In genomic region chr4:84634751-84635150, GRCm38 (mm10) we compare ENCODE assay signal across 17 mouse cellular contexts. TPM values are rescaled to one million over a fixed set of nuclear protein-coding genes. Genes with fewer than 3 reads are reported as not detected.
DNase-seq lines count a peak whose midpoint lies in the region; ATAC-seq and TF ChIP-seq lines count a peak whose summit lies in the region.
"Had no signal": no experiment of that assay in that cellular context is flagged by ENCODE, and none has a peak within 500 bp of the region (broad histone marks: within the 10 kb centered on the region; RNA-seq: fewer than 3 reads in every experiment).

No protein-coding gene starts in this region.

- no peak overlapping the region for H3K9ac ChIP-seq in hindbrain, embryonic 16.5 days (ENCODE audit: low read depth, low read length)
- no peak overlapping the region for H3K9ac ChIP-seq in midbrain, embryonic 14.5 days (replicated peaks; ENCODE audit: low read length)
- H3K9ac ChIP-seq: liver, embryonic 14.5 days; neural tube, embryonic 13.5 days had no signal

- no peaks in the 10 kb centered on the region for H3K9me3 ChIP-seq in hindbrain, embryonic 10.5 days
- no peaks in the 10 kb centered on the region for H3K9me3 ChIP-seq in hindbrain, embryonic 16.5 days (ENCODE audit: control insufficient read depth, low read length)
- no peaks in the 10 kb centered on the region for H3K9me3 ChIP-seq in midbrain, embryonic 14.5 days (ENCODE audit: control insufficient read depth, low read length)
- H3K9me3 ChIP-seq: neural tube, embryonic 13.5 days had no signal

- H3K27me3 ChIP-seq in hindbrain, embryonic 10.5 days (ENCODE audit: insufficient read depth, poor library complexity, severe bottlenecking), result peaks cover 65% of the 10 kb centered on the region
- H3K27me3 ChIP-seq in hindbrain, embryonic 16.5 days (replicated peaks; ENCODE audit: control insufficient read depth, insufficient read depth, low read length), result peaks cover 3% of the 10 kb centered on the region; the same call in 1 of the 2 replicates
- H3K27me3 ChIP-seq in midbrain, embryonic 14.5 days (ENCODE audit: control insufficient read depth, insufficient read depth, low read length), result peaks cover 12% of the 10 kb centered on the region
- H3K27me3 ChIP-seq: neural tube, embryonic 13.5 days had no signal

- H3K27ac ChIP-seq in hindbrain, embryonic 10.5 days, result peak overlapping the region; percentile 59
- H3K27ac ChIP-seq in hindbrain, embryonic 16.5 days (ENCODE audit: low read depth, low read length), result no peak overlapping the region
- peak overlapping the region; percentile 93 for H3K27ac ChIP-seq in embryonic fibroblast, embryonic 13.5 days (ENCODE audit: insufficient read depth, low read length)
- no peak overlapping the region for H3K27ac ChIP-seq in midbrain, embryonic 14.5 days (replicated peaks; ENCODE audit: low read depth, low read length)
- H3K27ac ChIP-seq: liver, embryonic 14.5 days; neural tube, embryonic 13.5 days had no signal

- H3K4me2 ChIP-seq in hindbrain, embryonic 16.5 days (ENCODE audit: low read length), result no peak overlapping the region
- H3K4me2 ChIP-seq in midbrain, embryonic 14.5 days (ENCODE audit: low read length), result no peak overlapping the region
- H3K4me2 ChIP-seq: neural tube, embryonic 13.5 days had no signal

- no peak for TF ChIP-seq POLR2A in brain, embryonic 14.5 days (IDR thresholded peaks at IDR 0.05; ENCODE audit: borderline replicate concordance, extremely low read depth, insufficient read depth, insufficient read length, poor library complexity, severe bottlenecking)
- no peak for TF ChIP-seq POLR2A in embryonic fibroblast, embryonic 13.5 days (IDR thresholded peaks at IDR 0.05; ENCODE audit: low read depth, low read length)

- no peaks in the 10 kb centered on the region for H3K36me3 ChIP-seq in hindbrain, embryonic 10.5 days
- no peaks in the 10 kb centered on the region for H3K36me3 ChIP-seq in hindbrain, embryonic 16.5 days (ENCODE audit: control insufficient read depth, insufficient read depth, low read length)
- no peaks in the 10 kb centered on the region for H3K36me3 ChIP-seq in midbrain, embryonic 14.5 days (ENCODE audit: control insufficient read depth, insufficient read depth, low read length)
- H3K36me3 ChIP-seq: neural tube, embryonic 13.5 days had no signal

- no peak overlapping the region for H3K4me3 ChIP-seq in hindbrain, embryonic 10.5 days
- no peak overlapping the region for H3K4me3 ChIP-seq in hindbrain, embryonic 16.5 days (ENCODE audit: low read length)
- H3K4me3 ChIP-seq in embryonic fibroblast, embryonic 13.5 days (ENCODE audit: insufficient read depth, low read length), result no peak overlapping the region
- no peak overlapping the region for H3K4me3 ChIP-seq in midbrain, embryonic 14.5 days (replicated peaks; ENCODE audit: low read depth, low read length)
- H3K4me3 ChIP-seq: neural tube, embryonic 13.5 days had no signal

- TF ChIP-seq CTCF in brain, embryonic 14.5 days (IDR thresholded peaks at IDR 0.05; ENCODE audit: borderline replicate concordance, extremely low read depth, insufficient read depth, insufficient read length), result no peak
- no peak for TF ChIP-seq CTCF in embryonic fibroblast, embryonic 13.5 days (IDR thresholded peaks at IDR 0.05; ENCODE audit: borderline replicate concordance, insufficient read depth, low read length)

- 32% methylated on average over 4 of the region's 4 CpGs for WGBS in hindbrain, embryonic 10.5 days
- WGBS in hindbrain, embryonic 16.5 days, result 43% methylated on average over 4 of the region's 4 CpGs
- 23% methylated on average over 4 of the region's 4 CpGs for WGBS in midbrain, embryonic 14.5 days

- H3K4me1 ChIP-seq in hindbrain, embryonic 10.5 days (replicated peaks), result peaks cover 53% of the 10 kb centered on the region
- peaks cover 6% of the 10 kb centered on the region for H3K4me1 ChIP-seq in hindbrain, embryonic 16.5 days (ENCODE audit: control insufficient read depth, insufficient read depth, low read depth, low read length)
- peaks cover 29% of the 10 kb centered on the region for H3K4me1 ChIP-seq in embryonic fibroblast, embryonic 13.5 days (ENCODE audit: control insufficient read depth, insufficient read depth, low read length)
- H3K4me1 ChIP-seq in midbrain, embryonic 14.5 days (ENCODE audit: control insufficient read depth, insufficient read depth, low read length), result 0 out of 2 replicates have a peak, but pooled peaks cover 7% of the 10 kb centered on the region

- ATAC-seq in hindbrain, embryonic 16.5 days, result no peak
- no peak for ATAC-seq in midbrain, embryonic 14.5 days (ENCODE audit: low FRiP score, low TSS enrichment)

- DNase-seq in hindbrain, embryonic 10.5 days (ENCODE audit: low spot score), result no peak
- DNase-seq in brain, embryonic 14.5 days (ENCODE audit: low read depth), result peak; percentile 16
- peak; percentile 17 for DNase-seq in midbrain, embryonic 14.5 days
- no peak for DNase-seq in urinary bladder, postnatal 25 days (ENCODE audit: low spot score)
- no peak for DNase-seq in B cell, adult 2 months
- DNase-seq in heart, adult 8-10 months (ENCODE audit: low spot score), result no peak
- DNase-seq: cerebellum, adult 18-20 months; heart, adult 11 months; heart, postnatal 36 days; kidney, adult 2 months; retina, postnatal 1 day; thymus, adult 2 months had no signal

RNA-seq across cellular contexts. Expression of gene Bnc2, which starts 40.3 kb away (rescaled TPM):
- polyA plus RNA-seq in hindbrain, embryonic 10.5 days (2016; fragmentation: Nextera tagmentation; extraction: Ambion mirVana), result 5.2 and 8.1 TPM in 2 replicates
- polyA plus RNA-seq in hindbrain, embryonic 16.5 days (2015; fragmentation: Nextera tagmentation; extraction: Ambion mirVana), result 7.0 and 11.9 TPM in 2 replicates
- polyA plus RNA-seq in brain, embryonic 14.5 days (2012; rRNA removed), result 9.8 and 15.2 TPM in 2 replicates
- polyA plus RNA-seq in embryonic fibroblast, embryonic 13.5 days (2011; ENCODE audit: insufficient read length, low read depth, missing spikeins), result 31.7 and 48.4 TPM in 2 replicates
- polyA plus RNA-seq in midbrain, embryonic 14.5 days (2014; fragmentation: Nextera tagmentation; extraction: Ambion mirVana), result 29.9 and 34.6 TPM in 2 replicates
- 1 to 10 TPM; 5.2 to 6.7 (median 5.5) TPM for total RNA-seq in heart, adult 8-10 months (2022)
- total RNA-seq: megakaryocyte-erythroid progenitor cell, adult 5-6 weeks had no signal

Comparison
In these comparisons a context has a peak if more than half of its experiments do, and no peak if none do; other contexts are left out.
1. H3K27ac ChIP-seq: peak in hindbrain, embryonic 10.5 days (single experiment) and embryonic fibroblast, embryonic 13.5 days (single experiment); none in hindbrain, embryonic 16.5 days (single experiment) and midbrain, embryonic 14.5 days (single experiment).
2. DNase-seq: peak in brain, embryonic 14.5 days (single experiment) and midbrain, embryonic 14.5 days (single experiment); none in hindbrain, embryonic 10.5 days (single experiment), urinary bladder, postnatal 25 days (single experiment), B cell, adult 2 months (0 of 2) and heart, adult 8-10 months (single experiment).